Mouse (Mus musculus) CH12.LX (cell line): ENCODE data around the gene Cd69. TPM values are rescaled to one million over a fixed set of nuclear protein-coding genes. Genes with fewer than 3 reads are reported as not detected.

ENCODE experiments used
- DNase-seq: peaks from one replicate; pipeline ENCODE4 v3.0.0-alpha.2; 2013; ENCODE audit errors: extremely low read depth
- H3K27ac ChIP-seq: 2 replicates; pipeline ENCODE4 v1.5.1; 2012; ENCODE audit warnings: low read depth, mild to moderate bottlenecking, control low read depth, moderate library complexity; ENCODE audit not compliant: insufficient read depth
- H3K27me3 ChIP-seq: replicated peaks from 2 replicates; pipeline ENCODE3; 2012; ENCODE audit warnings: inconsistent platforms
- H3K36me3 ChIP-seq, 2 experiments: replicated peaks in 1 of 2; 2 replicates each; pipeline versions ENCODE3 to v1.6.1; 2012; ENCODE audit warnings: inconsistent platforms in 1 of 2, low read length in 1 of 2, mild to moderate bottlenecking in 1 of 2, mixed read lengths in 1 of 2, moderate library complexity in 1 of 2; ENCODE audit not compliant: control insufficient read depth in 1 of 2, insufficient read depth in 1 of 2
- H3K4me1 ChIP-seq, 2 experiments: 2 replicates each; pipeline ENCODE4 v1.6.1; 2012; ENCODE audit warnings: inconsistent platforms in 1 of 2, moderate library complexity in 1 of 2; ENCODE audit not compliant: insufficient read depth in 2 of 2, control insufficient read depth in 1 of 2
- H3K4me2 ChIP-seq: 2 replicates; pipeline ENCODE4 v1.6.1; 2012; ENCODE audit warnings: low read depth, mild to moderate bottlenecking, control low read depth; ENCODE audit not compliant: poor library complexity, insufficient read depth, severe bottlenecking
- H3K4me3 ChIP-seq, 3 experiments: fragments of 150-350 bp in 1 of 3; sonication (generic) in 1 of 3; replicated peaks in 1 of 3; 2 replicates each; pipeline versions ENCODE3 to v1.5.1; 2011 to 2012; ENCODE audit warnings: low read depth in 2 of 3, low read length in 2 of 3, mild to moderate bottlenecking in 2 of 3, moderate library complexity in 2 of 3, control low read depth in 1 of 3, improper control_type of control experiment in 1 of 3, inconsistent platforms in 1 of 3, mixed read lengths in 1 of 3; ENCODE audit not compliant: poor library complexity in 1 of 3
- H3K79me2 ChIP-seq: replicated peaks from 2 replicates; pipeline ENCODE4 v1.6.1; 2012; ENCODE audit warnings: mild to moderate bottlenecking, moderate library complexity; ENCODE audit not compliant: control insufficient read depth, poor library complexity, insufficient read depth, severe bottlenecking; ENCODE audit errors: extremely low read depth
- H3K9ac ChIP-seq: 2 replicates; pipeline ENCODE4 v1.6.1; 2012; ENCODE audit warnings: low read depth, mild to moderate bottlenecking, control low read depth, moderate library complexity; ENCODE audit not compliant: insufficient read depth
- H3K9me3 ChIP-seq: replicated peaks from 2 replicates; pipeline ENCODE3; 2012; ENCODE audit warnings: low read length, inconsistent platforms, mixed read lengths
- BHLHE40 ChIP-seq: IDR thresholded peaks from 2 replicates; pipeline ENCODE4 v1.6.1; 2011; ENCODE audit warnings: mild to moderate bottlenecking, low read depth, low read length, improper control_type of control experiment
- CHD2 ChIP-seq: IDR thresholded peaks from 2 replicates; pipeline ENCODE4 v1.6.1; 2011; ENCODE audit warnings: low read length, improper control_type of control experiment
- CTCF ChIP-seq, 2 experiments: IDR thresholded peaks in 1 of 2; conservative IDR thresholded peaks in 1 of 2; 2 replicates each; pipeline ENCODE4 v1.5.1; 2011 to 2012; ENCODE audit warnings: low read depth in 2 of 2, low read length in 2 of 2, improper control_type of control experiment in 1 of 2, inconsistent platforms in 1 of 2, mild to moderate bottlenecking in 1 of 2, moderate library complexity in 1 of 2
- E2F4 ChIP-seq: IDR thresholded peaks from 2 replicates; pipeline ENCODE4 v1.6.1; 2011; ENCODE audit warnings: low read depth, low read length, improper control_type of control experiment; ENCODE audit not compliant: insufficient replicate concordance
- ELF1 ChIP-seq: IDR thresholded peaks from 2 replicates; pipeline ENCODE4 v1.6.1; 2014; ENCODE audit warnings: low read depth, mild to moderate bottlenecking, inconsistent platforms, low read length, improper control_type of control experiment
- EP300 ChIP-seq: IDR thresholded peaks from 2 replicates; pipeline ENCODE4 v1.6.1; 2011; ENCODE audit warnings: low read length, improper control_type of control experiment
- ETS1 ChIP-seq: conservative IDR thresholded peaks from 2 replicates; pipeline ENCODE4 v1.6.1; 2012; ENCODE audit warnings: low read depth, mild to moderate bottlenecking, inconsistent platforms, low read length, improper control_type of control experiment, moderate library complexity
- HCFC1 ChIP-seq: IDR thresholded peaks from 2 replicates; pipeline ENCODE4 v1.6.1; 2012; ENCODE audit warnings: low read depth, mild to moderate bottlenecking, inconsistent platforms, low read length, improper control_type of control experiment
- IRF4 ChIP-seq: IDR thresholded peaks from 2 replicates; pipeline ENCODE4 v1.6.1; 2014; ENCODE audit warnings: low read depth, mild to moderate bottlenecking, inconsistent platforms, low read length, improper control_type of control experiment
- JUN ChIP-seq: IDR thresholded peaks from 2 replicates; pipeline ENCODE4 v1.6.1; 2011; ENCODE audit warnings: low read depth, mild to moderate bottlenecking, low read length, improper control_type of control experiment, moderate library complexity; ENCODE audit not compliant: insufficient read depth
- JUND ChIP-seq: conservative IDR thresholded peaks from 2 replicates; pipeline ENCODE4 v1.6.1; 2011; ENCODE audit warnings: low read depth, low read length, improper control_type of control experiment
- MAFK ChIP-seq: IDR thresholded peaks from 2 replicates; pipeline ENCODE4 v1.6.1; 2011; ENCODE audit warnings: low read length, improper control_type of control experiment; ENCODE audit not compliant: insufficient replicate concordance
- MAX ChIP-seq: IDR thresholded peaks from 2 replicates; pipeline ENCODE4 v1.6.1; 2011; ENCODE audit warnings: low read length, improper control_type of control experiment
- MAZ ChIP-seq: IDR thresholded peaks from 2 replicates; pipeline ENCODE4 v1.6.1; 2012; ENCODE audit warnings: low read depth, mild to moderate bottlenecking, inconsistent platforms, low read length, improper control_type of control experiment, moderate library complexity
- MEF2A ChIP-seq: IDR thresholded peaks from 2 replicates; pipeline ENCODE4 v1.6.1; 2014; ENCODE audit warnings: low read depth, mild to moderate bottlenecking, inconsistent platforms, low read length, improper control_type of control experiment, borderline replicate concordance
- MYC ChIP-seq: IDR thresholded peaks from 2 replicates; pipeline ENCODE4 v1.6.1; 2011; ENCODE audit warnings: low read depth, mild to moderate bottlenecking, improper control_type of control experiment, low read length
- NELFE ChIP-seq: IDR thresholded peaks from 2 replicates; pipeline ENCODE4 v1.6.1; 2011; ENCODE audit warnings: low read depth, low read length, improper control_type of control experiment
- PAX5 ChIP-seq: IDR thresholded peaks from 2 replicates; pipeline ENCODE4 v1.6.1; 2012; ENCODE audit warnings: low read length, inconsistent platforms, mixed read lengths
- POLR2A ChIP-seq: IDR thresholded peaks from 2 replicates; pipeline ENCODE4 v1.6.1; 2011; ENCODE audit warnings: low read depth, mild to moderate bottlenecking, improper control_type of control experiment, low read length
- POLR2AphosphoS2 ChIP-seq: IDR thresholded peaks from 2 replicates; pipeline ENCODE4 v1.6.1; 2011; ENCODE audit warnings: low read depth, low read length, improper control_type of control experiment
- RAD21 ChIP-seq: IDR thresholded peaks from 2 replicates; pipeline ENCODE4 v1.6.1; 2011; ENCODE audit warnings: low read depth, mild to moderate bottlenecking, low read length, improper control_type of control experiment, moderate library complexity
- RCOR1 ChIP-seq: conservative IDR thresholded peaks from 2 replicates; pipeline ENCODE4 v1.6.1; 2012; ENCODE audit warnings: low read depth, mild to moderate bottlenecking, inconsistent platforms, low read length, improper control_type of control experiment
- SIN3A ChIP-seq: IDR thresholded peaks from 2 replicates; pipeline ENCODE4 v1.6.1; 2012; ENCODE audit warnings: low read length, improper control_type of control experiment, inconsistent platforms
- TBP ChIP-seq: conservative IDR thresholded peaks from 2 replicates; pipeline ENCODE4 v1.6.1; 2011; ENCODE audit warnings: low read depth, low read length, improper control_type of control experiment
- TCF12 ChIP-seq: IDR thresholded peaks from 2 replicates; pipeline ENCODE4 v1.6.1; 2014; ENCODE audit warnings: low read depth, mild to moderate bottlenecking, inconsistent platforms, low read length, improper control_type of control experiment
- UBTF ChIP-seq: IDR thresholded peaks from 2 replicates; pipeline ENCODE4 v1.6.1; 2012; ENCODE audit warnings: low read depth, mild to moderate bottlenecking, inconsistent platforms, low read length, improper control_type of control experiment, moderate library complexity
- USF2 ChIP-seq: conservative IDR thresholded peaks from 2 replicates; pipeline ENCODE4 v1.6.1; 2011; ENCODE audit warnings: low read depth, low read length, improper control_type of control experiment
- ZC3H11A ChIP-seq: IDR thresholded peaks from 2 replicates; pipeline ENCODE4 v1.6.1; 2012; ENCODE audit warnings: low read depth, mild to moderate bottlenecking, inconsistent platforms, low read length, improper control_type of control experiment
- ZMIZ1 ChIP-seq: IDR thresholded peaks from 2 replicates; pipeline ENCODE4 v1.6.1; 2012; ENCODE audit warnings: low read depth, mild to moderate bottlenecking, inconsistent platforms, low read length, improper control_type of control experiment
- dilution Hi-C: fragments of 300-500 bp; cut with MboI; formaldehyde crosslinking; loops from 2 replicates; pipeline ENCODE4 v1.14.3; 2020; ENCODE audit warnings: low sequenced_read_pairs; ENCODE audit not compliant: extremely low pct_unique_long_range_greater_than_20kb, extremely low pct_ligation_motif_present
- in situ Hi-C: fragments of 300-500 bp; cut with MboI; formaldehyde crosslinking; loops from 3 replicates; pipeline ENCODE4 v1.14.3; 2019; ENCODE audit warnings: low sequenced_read_pairs, low pct_ligation_motif_present, low pct_unique_long_range_greater_than_20kb, mixed read lengths
- polyA plus RNA-seq: library from polyadenylated mRNA; unstranded; fragments of >175 nt; gene quantifications from 2 replicates; pipeline ENCODE4 v1.2.1, GENCODE M21; 2012; ENCODE audit warnings: low read depth; ENCODE audit not compliant: insufficient read length
- total RNA-seq, 2 experiments: library from RNA; depleted of rRNA; stranded (reverse); fragments of 300-350 nt in 1 of 2; fragments of >200 nt in 1 of 2; gene quantifications; 2 replicates each; pipeline ENCODE4 v1.2.3; 2012 to 2014

The Cd69 gene
- total and polyA plus RNA-seq, 3 experiments = 71.2 to 229 (median 132) TPM

DNA sequence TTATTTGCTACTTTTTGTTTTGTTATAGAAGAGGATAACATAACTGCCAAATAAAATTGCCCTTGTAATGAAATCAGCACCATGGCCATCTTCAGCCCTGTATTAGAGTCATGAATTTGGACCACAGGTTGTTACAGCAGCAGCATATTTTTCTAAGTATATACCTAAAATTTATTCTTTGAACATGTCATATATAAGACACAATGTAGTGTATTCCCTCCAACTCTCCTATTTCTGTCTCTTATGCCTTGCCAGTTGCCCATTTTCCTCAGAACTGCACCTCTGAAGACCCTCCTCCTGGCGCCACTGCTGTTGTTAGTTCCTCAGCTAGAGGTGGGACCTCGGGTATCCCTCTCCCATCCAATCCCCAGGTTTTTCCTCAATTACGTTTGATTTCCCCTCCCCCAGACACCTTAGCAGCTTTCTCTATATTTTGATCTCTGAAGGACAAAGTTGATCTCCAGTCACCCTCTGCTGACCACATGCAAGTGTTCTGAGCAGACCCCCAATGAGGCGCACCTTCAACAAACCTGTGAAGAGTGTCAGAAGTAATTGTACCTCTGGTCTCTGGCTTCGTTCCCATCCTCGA lies 41.8 kb downstream of the Cd69 start:
- H3K36me3 ChIP-seq = peaks cover 0 to 9% of the 10 kb centered on the region in 2 experiments
- H3K27ac ChIP-seq = peak overlapping the region; percentile 100
- peak overlapping the region; percentile 43 for H3K4me2 ChIP-seq
- H3K4me3 ChIP-seq = peak overlapping the region in 1 of 3 experiments; percentile 21
- peaks cover 37 to 68% of the 10 kb centered on the region in 2 experiments for H3K4me1 ChIP-seq
- H3K9me3 ChIP-seq = peaks cover 9% of the 10 kb centered on the region
- dilution Hi-C loops = no loop called here
- TF ChIP-seq CHD2 = peak; percentile 12; the same call in 1 of the 2 replicates
- TF ChIP-seq MYC = no peak
- no peak for TF ChIP-seq SIN3A
- no peak for TF ChIP-seq ETS1
- TF ChIP-seq TBP = no peak
- TF ChIP-seq RAD21 = no peak
- TF ChIP-seq HCFC1 = no peak
- no peak for TF ChIP-seq JUND
- no peak for TF ChIP-seq RCOR1
- peak; percentile 47; the same call in 1 of the 2 replicates for TF ChIP-seq POLR2A
- H3K9ac ChIP-seq = peak overlapping the region; percentile 68
- no peak for DNase-seq
- peaks cover 3% of the 10 kb centered on the region; the same call in 1 of the 2 replicates for H3K79me2 ChIP-seq
- in situ Hi-C loops = loop anchor here (5.0 kb wide), 1 partner anchor 51 kb away; the partner anchor contains the start of gene Clec2d
- no peaks in the 10 kb centered on the region for H3K27me3 ChIP-seq

DNA sequence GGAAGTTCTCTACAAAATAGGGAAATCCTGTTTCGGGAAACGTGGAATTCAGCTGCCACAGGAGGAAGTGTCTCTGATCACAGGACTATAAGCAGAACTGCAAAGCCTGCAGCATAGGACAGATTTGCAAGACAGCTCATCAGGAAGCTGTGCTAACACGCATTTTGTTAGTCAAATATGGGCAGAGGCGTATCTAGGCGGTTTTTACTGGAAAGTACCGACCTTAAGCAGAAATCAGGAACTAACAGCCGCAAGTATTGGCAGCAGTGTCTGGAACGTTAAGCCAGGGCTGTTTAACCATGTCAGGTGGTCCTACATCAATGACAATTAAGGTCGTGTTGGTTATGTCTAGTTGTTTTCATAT lies 42.4 kb downstream of the Cd69 start:
- H3K27ac ChIP-seq = peak overlapping the region; percentile 91; the same call in 1 of the 2 replicates
- H3K9ac ChIP-seq = peak overlapping the region; percentile 43; the same call in 1 of the 2 replicates
- no peak overlapping the region for H3K4me3 ChIP-seq
- peak overlapping the region; percentile 22; the same call in 1 of the 2 replicates for H3K4me2 ChIP-seq
- TF ChIP-seq BHLHE40 (peak; percentile 93), IRF4 (peak; percentile 91), JUND (no peak; the same call in 1 of the 2 replicates), UBTF (no peak), ETS1 (peak; percentile 91), ZMIZ1 (0 out of 2 replicates have a peak, but pooled peaks have one; percentile 70), MAFK (peak; percentile 71), MEF2A (peak; percentile 97), TCF12 (peak; percentile 98), TBP (peak; percentile 95), CHD2 (peak; percentile 72; the same call in 1 of the 2 replicates), MAX (peak; percentile 51; the same call in 1 of the 2 replicates), EP300 (peak; percentile 98), POLR2A (peak; percentile 54), NELFE (no peak), MAZ (no peak), ELF1 (peak; percentile 82), POLR2AphosphoS2 (peak; percentile 55; the same call in 1 of the 2 replicates), CTCF (conservative IDR thresholded peaks at IDR 0.05 in 1 of 2, IDR thresholded peaks at IDR 0.05 in 1 of 2; ENCODE audit: low read depth in 2 of 2, low read length in 2 of 2) (no peak), USF2 (peak; percentile 11; the same call in 1 of the 2 replicates), RCOR1 (no peak), ZC3H11A (no peak), MYC (peak; percentile 41; the same call in 1 of the 2 replicates), PAX5 (no peak), SIN3A (peak; percentile 47; the same call in 1 of the 2 replicates), JUN (peak; percentile 76; the same call in 1 of the 2 replicates), E2F4 (no peak)
- in situ Hi-C loops = loop anchor here (5.0 kb wide), 1 partner anchor 51 kb away; the partner anchor contains the start of gene Clec2d
- peaks cover 3% of the 10 kb centered on the region; the same call in 1 of the 2 replicates for H3K79me2 ChIP-seq
- H3K4me1 ChIP-seq = peaks cover 37 to 68% of the 10 kb centered on the region in 2 experiments
- H3K36me3 ChIP-seq = peaks cover 0 to 9% of the 10 kb centered on the region in 2 experiments
- dilution Hi-C loops = no loop called here
- H3K9me3 ChIP-seq = peaks cover 9% of the 10 kb centered on the region
- no peaks in the 10 kb centered on the region for H3K27me3 ChIP-seq
- DNase-seq = peak; percentile 95
